Mouse (Mus musculus) spleen, adult 2 months (tissue): ENCODE measurements at regions not wholly inside any gene's neighbourhood (a gene's known extent, or its start where the extent isn't known, plus 50 kb on each side); places are given as distances from the start of the nearest gene placed in this dataset.

ENCODE experiments used
- CTCF ChIP-seq: fragments of 200-500 bp; IDR thresholded peaks from 2 replicates; pipeline ENCODE4 v1.5.1; 2011; ENCODE audit warnings: mild to moderate bottlenecking, inconsistent platforms; ENCODE audit not compliant: insufficient read depth, insufficient read length, insufficient replicate concordance; ENCODE audit errors: extremely low read depth
- POLR2A ChIP-seq: fragments of 200-500 bp; IDR thresholded peaks from 2 replicates; pipeline ENCODE4 v1.6.1; 2011; ENCODE audit warnings: low read depth, low read length, inconsistent platforms

GRCm38 (mm10) chr8:115568394-115568793 lies 139.2 kb downstream of the Maf start:
- no peak for TF ChIP-seq CTCF
- no peak for TF ChIP-seq POLR2A
